Mouse (Mus musculus): ENCODE measurements around the gene Prkaa1. TPM values are rescaled to one million over a fixed set of nuclear protein-coding genes. Genes with fewer than 3 reads are reported as not detected.

Prkaa1 gene
- polyA plus RNA-seq (2015; fragmentation: Nextera tagmentation; extraction: Ambion mirVana): 14.1 and 15.8 TPM in 2 replicates

- Histone ChIP-seq H3K4me3 (peak within 1 kb of the TSS; percentile 99), H3K27me3 (no peaks in the 10 kb centered on the region), H3K27ac (peak within 1 kb of the TSS; percentile 91), H3K9me3 (replicated peaks) (no peaks in the 10 kb centered on the region), H3K36me3 (no peaks in the 10 kb centered on the region), H3K9ac (peak within 1 kb of the TSS; percentile 93), H3K4me1 (replicated peaks) (peaks cover 14% of the 10 kb centered on the region), H3K4me2 (peak within 1 kb of the TSS; percentile 79)
- peak; percentile 92 for ATAC-seq (replicated peaks; ENCODE audit: insufficient number of reproducible peaks, insufficient read depth, low FRiP score, low read depth)
- WGBS: under 1% methylated on average over 61 of the region's 80 CpGs
These were observed at the start of gene Prkaa1 for GRCm38 (mm10) chr15:5143361-5144020. TSS of gene Prkaa1 (plus strand) at chr15:5143861.

- Histone ChIP-seq H3K27me3 (no peaks in the 10 kb centered on the region), H3K4me1 (replicated peaks) (no peaks in the 10 kb centered on the region), H3K27ac (no peak overlapping the region), H3K9me3 (replicated peaks) (no peaks in the 10 kb centered on the region), H3K4me3 (no peak overlapping the region), H3K36me3 (peaks cover 3% of the 10 kb centered on the region; the same call in 1 of the 2 replicates), H3K4me2 (no peak overlapping the region), H3K9ac (no peak overlapping the region)
- 79% methylated on average over 11 of the region's 11 CpGs for WGBS
- ATAC-seq (replicated peaks; ENCODE audit: insufficient number of reproducible peaks, insufficient read depth, low FRiP score, low read depth): no peak
These were observed 47.9 kb upstream of the Prkaa1 start for GRCm38 (mm10) chr15:5095534-5096301.

GRCm38 (mm10) chr15:5097376-5097775 is 46.3 kb upstream of the Prkaa1 start:
- H3K4me3 ChIP-seq: no peak overlapping the region
- no peaks in the 10 kb centered on the region for H3K4me1 ChIP-seq (replicated peaks)
- H3K9ac ChIP-seq: no peak overlapping the region
- H3K36me3 ChIP-seq: peaks cover 3% of the 10 kb centered on the region; the same call in 1 of the 2 replicates
- WGBS: 93% methylated on average over 1 of the region's 1 CpGs
- no peaks in the 10 kb centered on the region for H3K27me3 ChIP-seq
- H3K9me3 ChIP-seq (replicated peaks): no peaks in the 10 kb centered on the region
- H3K4me2 ChIP-seq: no peak overlapping the region
- no peak for ATAC-seq (replicated peaks; ENCODE audit: insufficient number of reproducible peaks, insufficient read depth, low FRiP score, low read depth)
- H3K27ac ChIP-seq: no peak overlapping the region

DNA sequence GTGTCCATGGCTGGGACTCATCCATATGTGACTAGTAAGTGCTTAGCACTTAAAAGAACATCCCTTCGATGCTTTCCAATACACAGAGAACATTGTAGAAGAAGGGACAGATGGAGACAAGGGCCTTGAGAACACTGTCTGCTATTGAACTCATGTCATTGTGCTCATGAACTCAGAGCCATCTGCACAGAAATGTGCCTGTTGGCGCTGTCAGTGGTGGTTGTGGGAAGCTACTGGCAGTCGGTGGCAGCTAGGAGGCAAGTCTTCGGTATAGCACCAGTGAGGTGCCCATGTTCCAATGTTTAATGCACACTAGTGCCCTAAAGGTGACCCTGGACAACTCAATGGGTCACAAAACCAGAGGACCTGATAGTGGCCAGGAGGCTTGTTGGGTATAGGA is 41.3 kb upstream of the Prkaa1 start:
- no peak overlapping the region for H3K27ac ChIP-seq
- H3K9me3 ChIP-seq (replicated peaks): no peaks in the 10 kb centered on the region
- no peak overlapping the region for H3K9ac ChIP-seq
- H3K4me2 ChIP-seq: no peak overlapping the region
- no peaks in the 10 kb centered on the region for H3K4me1 ChIP-seq (replicated peaks)
- no peak overlapping the region for H3K4me3 ChIP-seq
- WGBS: 91% methylated on average over 4 of the region's 4 CpGs
- H3K27me3 ChIP-seq: no peaks in the 10 kb centered on the region
- no peak for ATAC-seq (replicated peaks; ENCODE audit: insufficient number of reproducible peaks, insufficient read depth, low FRiP score, low read depth)
- H3K36me3 ChIP-seq: peaks cover 7% of the 10 kb centered on the region; the same call in 1 of the 2 replicates

- Histone ChIP-seq H3K4me3 (no peak overlapping the region), H3K4me1 (replicated peaks) (no peaks in the 10 kb centered on the region), H3K4me2 (no peak overlapping the region), H3K36me3 (0 out of 2 replicates have a peak, but pooled peaks cover 4% of the 10 kb centered on the region), H3K9me3 (replicated peaks) (no peaks in the 10 kb centered on the region), H3K9ac (no peak overlapping the region), H3K27ac (no peak overlapping the region), H3K27me3 (no peaks in the 10 kb centered on the region)
- WGBS: 77% methylated on average over 6 of the region's 6 CpGs
- no peak for ATAC-seq (replicated peaks; ENCODE audit: insufficient number of reproducible peaks, insufficient read depth, low FRiP score, low read depth)
These were observed 37.8 kb upstream of the Prkaa1 start for GRCm38 (mm10) chr15:5105891-5106290.

DNA sequence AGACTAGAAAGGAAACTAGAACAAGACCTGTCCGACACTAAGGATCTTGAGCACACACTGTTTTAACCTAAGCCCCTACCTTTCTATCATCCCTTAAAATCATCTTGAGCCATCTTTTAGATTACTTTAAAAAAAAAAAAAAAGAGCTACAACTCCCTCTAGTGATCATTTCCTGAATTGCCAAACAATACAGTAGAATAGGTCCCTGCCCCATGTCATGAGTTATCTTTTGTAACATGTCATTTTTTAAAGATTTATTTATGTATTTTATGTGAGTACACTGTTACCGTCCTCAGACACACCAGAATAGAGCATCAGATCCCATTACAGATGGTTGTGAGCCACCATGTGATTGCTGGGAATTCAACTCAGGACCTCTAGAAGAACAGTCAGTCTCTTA is 37.4 kb upstream of the Prkaa1 start:
- H3K36me3 ChIP-seq: 0 out of 2 replicates have a peak, but pooled peaks cover 4% of the 10 kb centered on the region
- H3K27me3 ChIP-seq: no peaks in the 10 kb centered on the region
- ATAC-seq (replicated peaks; ENCODE audit: insufficient number of reproducible peaks, insufficient read depth, low FRiP score, low read depth): no peak
- no peak overlapping the region for H3K9ac ChIP-seq
- H3K4me3 ChIP-seq: no peak overlapping the region
- no peaks in the 10 kb centered on the region for H3K9me3 ChIP-seq (replicated peaks)
- 46% methylated on average over 2 of the region's 2 CpGs for WGBS
- H3K4me2 ChIP-seq: no peak overlapping the region
- no peak overlapping the region for H3K27ac ChIP-seq
- no peaks in the 10 kb centered on the region for H3K4me1 ChIP-seq (replicated peaks)

- 39% methylated on average over 21 of the region's 21 CpGs for WGBS
- Histone ChIP-seq H3K4me1 (replicated peaks) (no peaks in the 10 kb centered on the region), H3K9ac (peak within 1 kb of the TSS; percentile 14; the same call in 1 of the 2 replicates), H3K9me3 (replicated peaks) (no peaks in the 10 kb centered on the region), H3K4me2 (peak within 1 kb of the TSS; percentile 49), H3K27me3 (no peaks in the 10 kb centered on the region), H3K36me3 (0 out of 2 replicates have a peak, but pooled peaks cover 4% of the 10 kb centered on the region), H3K27ac (peak within 1 kb of the TSS; percentile 68), H3K4me3 (peak within 1 kb of the TSS; percentile 39)
- no peak for ATAC-seq (replicated peaks; ENCODE audit: insufficient number of reproducible peaks, insufficient read depth, low FRiP score, low read depth)
These were observed 35.7 kb upstream of the Prkaa1 start, which contains the start of gene Card6 for GRCm38 (mm10) chr15:5107686-5108654. TSS of gene Card6 (minus strand) at chr15:5108539.

GRCm38 (mm10) chr15:5108655-5109040 is 35.0 kb upstream of the Prkaa1 start:
- 70% methylated on average over 3 of the region's 3 CpGs for WGBS
- Histone ChIP-seq H3K27me3 (no peaks in the 10 kb centered on the region), H3K4me3 (peak overlapping the region; percentile 39), H3K9me3 (replicated peaks) (no peaks in the 10 kb centered on the region), H3K4me1 (replicated peaks) (no peaks in the 10 kb centered on the region), H3K27ac (peak overlapping the region; percentile 68; the same call in 1 of the 2 replicates), H3K36me3 (0 out of 2 replicates have a peak, but pooled peaks cover 4% of the 10 kb centered on the region), H3K9ac (0 out of 2 replicates have a peak overlapping the region, but pooled peaks have one; percentile 14), H3K4me2 (peak overlapping the region; percentile 49; the same call in 1 of the 2 replicates)
- no peak for ATAC-seq (replicated peaks; ENCODE audit: insufficient number of reproducible peaks, insufficient read depth, low FRiP score, low read depth)

GRCm38 (mm10) chr15:5112651-5113050 is 31.0 kb upstream of the Prkaa1 start:
- Histone ChIP-seq H3K27ac (no peak overlapping the region), H3K27me3 (no peaks in the 10 kb centered on the region), H3K36me3 (peaks cover 2% of the 10 kb centered on the region; the same call in 1 of the 2 replicates), H3K9me3 (replicated peaks) (no peaks in the 10 kb centered on the region), H3K4me2 (no peak overlapping the region), H3K9ac (no peak overlapping the region), H3K4me1 (replicated peaks) (peaks cover 7% of the 10 kb centered on the region), H3K4me3 (no peak overlapping the region)
- 72% methylated on average over 3 of the region's 3 CpGs for WGBS
- ATAC-seq (replicated peaks; ENCODE audit: insufficient number of reproducible peaks, insufficient read depth, low FRiP score, low read depth): no peak

DNA sequence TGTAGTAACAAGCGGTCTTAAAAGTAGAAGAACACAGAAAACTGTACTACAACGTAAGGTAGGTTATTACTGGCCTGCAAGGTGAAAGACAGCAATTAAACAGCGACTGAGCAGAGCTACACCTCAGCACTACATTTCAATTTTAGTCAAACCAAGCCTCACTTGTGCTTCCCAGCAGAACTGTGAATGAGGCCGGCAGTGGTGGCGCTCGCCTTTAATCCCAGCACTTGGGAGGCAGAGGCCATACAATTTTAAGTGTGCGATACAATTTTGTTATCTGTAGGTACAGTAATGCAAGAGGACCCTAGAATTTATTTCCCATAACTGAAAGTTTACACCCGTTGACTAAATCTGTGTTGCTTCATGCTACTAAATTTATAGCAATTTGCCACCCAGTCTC is 28.5 kb upstream of the Prkaa1 start:
- Histone ChIP-seq H3K27me3 (no peaks in the 10 kb centered on the region), H3K9me3 (replicated peaks) (no peaks in the 10 kb centered on the region), H3K36me3 (peaks cover 27% of the 10 kb centered on the region), H3K9ac (peak overlapping the region; percentile 69), H3K4me2 (peak overlapping the region; percentile 64), H3K27ac (peak overlapping the region; percentile 92), H3K4me3 (peak overlapping the region; percentile 88), H3K4me1 (replicated peaks) (peaks cover 22% of the 10 kb centered on the region)
- ATAC-seq (replicated peaks; ENCODE audit: insufficient number of reproducible peaks, insufficient read depth, low FRiP score, low read depth): no peak
- 46% methylated on average over 8 of the region's 8 CpGs for WGBS
